Mouse (Mus musculus) embryonic fibroblast, embryonic 13.5 days (primary cell): ENCODE results near the gene Aldh3b3. TPM values are rescaled to one million over a fixed set of nuclear protein-coding genes. Genes with fewer than 3 reads are reported as not detected.
A peak's percentile ranks its signal among the peaks of the same experiment; 100 is the strongest.

Experiments
- H3K27ac ChIP-seq: 2 replicates; pipeline ENCODE4 v1.5.1; 2012; ENCODE audit warnings: low read length, control low read depth, inconsistent platforms; ENCODE audit not compliant: insufficient read depth
- H3K4me1 ChIP-seq: 2 replicates; pipeline ENCODE4 v1.6.1; 2011; ENCODE audit warnings: low read length; ENCODE audit not compliant: control insufficient read depth, insufficient read depth
- H3K4me3 ChIP-seq: 2 replicates; pipeline ENCODE4 v1.5.1; 2011; ENCODE audit warnings: mild to moderate bottlenecking, control low read depth, low read length; ENCODE audit not compliant: insufficient read depth
- CTCF ChIP-seq: IDR thresholded peaks from 2 replicates; pipeline ENCODE4 v1.5.1; 2011; ENCODE audit warnings: mild to moderate bottlenecking, control low read depth, low read length, moderate library complexity, borderline replicate concordance; ENCODE audit not compliant: insufficient read depth
- POLR2A ChIP-seq: IDR thresholded peaks from 2 replicates; pipeline ENCODE4 v1.6.1; 2011; ENCODE audit warnings: low read depth, mild to moderate bottlenecking, control low read depth, low read length, moderate library complexity
- polyA plus RNA-seq: library from polyadenylated mRNA; stranded (reverse); fragments of >200 nt; gene quantifications from 2 replicates; pipeline ENCODE4 v1.2.4, GENCODE M21; 2011; ENCODE audit warnings: low read depth; ENCODE audit not compliant: missing spikeins, insufficient read length

Aldh3b3 gene
- polyA plus RNA-seq, 1 experiment = not detected

- Histone ChIP-seq H3K27ac (no peak overlapping the region), H3K4me1 (peaks cover 14% of the 10 kb centered on the region), H3K4me3 (no peak overlapping the region)
- TF ChIP-seq POLR2A (no peak), CTCF (no peak)
Measured at GRCm38 (mm10) chr19:3931716-3932115, 26.7 kb upstream of the Aldh3b3 start.

- H3K4me1 ChIP-seq = peaks cover under 1% of the 10 kb centered on the region; the same call in 1 of the 2 replicates
- H3K4me3 ChIP-seq = peak within 1 kb of the TSS; percentile 40
- no peak within 1 kb of the TSS for H3K27ac ChIP-seq
- TF ChIP-seq POLR2A (peak; percentile 67), CTCF (no peak)
Measured at GRCm38 (mm10) chr19:3935032-3935895, 23.2 kb upstream of the Aldh3b3 start, which contains the start of gene Unc93b1. Gene Unc93b1 (plus strand): TSS chr19:3935186.

DNA sequence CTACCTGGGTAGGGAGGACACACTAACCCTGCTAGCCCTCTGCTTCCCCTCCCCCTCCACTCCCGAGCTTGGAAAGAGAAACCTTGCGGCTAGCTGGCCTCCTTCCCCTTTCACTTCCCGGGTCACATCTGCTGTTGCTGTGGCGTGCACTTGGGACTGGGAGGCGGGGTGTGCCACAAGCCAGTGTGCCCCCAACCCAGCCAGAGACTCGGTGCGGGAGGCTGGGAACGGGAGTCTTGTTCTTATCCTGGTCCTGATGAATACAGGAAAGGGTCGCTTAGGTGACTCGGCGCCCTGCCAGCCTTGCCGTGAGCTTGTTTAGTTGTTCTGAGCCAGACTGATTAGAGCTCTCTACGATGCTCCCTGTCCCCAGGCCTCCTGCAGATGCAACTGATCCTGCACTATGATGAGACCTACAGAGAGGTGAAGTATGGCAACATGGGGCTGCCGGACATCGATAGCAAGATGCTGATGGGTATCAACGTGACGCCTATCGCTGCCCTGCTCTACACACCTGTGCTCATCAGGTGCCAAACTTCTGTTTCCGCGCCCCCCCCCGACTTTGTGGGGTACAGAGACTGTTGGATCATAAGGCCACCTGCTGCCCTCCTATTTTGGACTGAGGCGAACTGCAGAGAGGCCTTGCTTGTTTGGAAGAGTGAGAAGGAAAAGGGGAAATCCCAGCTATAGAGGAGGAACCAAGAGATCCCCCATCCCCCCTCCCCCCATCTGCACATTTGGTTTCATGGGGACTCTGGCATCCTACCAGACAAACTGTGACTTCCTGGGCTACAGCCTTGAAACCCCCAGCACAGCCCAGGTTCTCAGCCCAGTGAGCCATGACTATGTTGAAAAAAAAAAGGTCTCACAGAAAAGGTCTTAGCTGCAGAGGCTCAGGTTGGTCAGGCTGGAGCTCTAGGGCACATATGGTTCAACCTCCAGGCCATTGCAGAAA lies 22.3 kb upstream of the Aldh3b3 start:
- Histone ChIP-seq H3K4me3 (peak overlapping the region; percentile 40), H3K4me1 (no peaks in the 10 kb centered on the region), H3K27ac (no peak overlapping the region)
- TF ChIP-seq CTCF (no peak), POLR2A (0 out of 2 replicates have a peak, but pooled peaks have one; percentile 43)

DNA sequence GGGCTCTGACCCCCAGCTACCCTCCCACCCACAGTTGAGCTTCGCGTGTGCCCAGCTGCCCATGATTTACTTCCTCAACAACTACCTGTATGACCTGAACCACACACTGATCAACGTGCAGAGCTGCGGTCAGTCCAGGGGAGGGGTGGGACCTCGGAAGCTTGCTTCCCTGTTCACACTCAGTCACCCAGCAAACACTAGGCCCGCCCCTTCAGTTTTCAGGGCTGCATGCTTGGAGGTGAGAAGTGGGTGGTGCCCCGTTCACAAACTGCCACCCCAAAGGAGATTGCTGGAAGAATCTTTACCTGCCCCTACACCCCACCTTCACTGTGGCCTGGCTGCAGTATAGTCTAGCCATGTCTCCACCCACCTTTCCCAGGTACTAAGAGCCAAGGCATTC lies 16.1 kb upstream of the Aldh3b3 start:
- TF ChIP-seq POLR2A = no peak
- TF ChIP-seq CTCF = no peak
- H3K4me1 ChIP-seq = no peaks in the 10 kb centered on the region
- H3K27ac ChIP-seq = no peak overlapping the region
- H3K4me3 ChIP-seq = no peak overlapping the region

- Histone ChIP-seq H3K4me1 (no peaks in the 10 kb centered on the region), H3K27ac (no peak overlapping the region), H3K4me3 (no peak overlapping the region)
- no peak for TF ChIP-seq CTCF
- TF ChIP-seq POLR2A = no peak
Measured at GRCm38 (mm10) chr19:3942986-3943735, 15.3 kb upstream of the Aldh3b3 start.

- H3K4me3 ChIP-seq = no peak overlapping the region
Measured at GRCm38 (mm10) chr19:3945872-3946564, 12.4 kb upstream of the Aldh3b3 start.

DNA sequence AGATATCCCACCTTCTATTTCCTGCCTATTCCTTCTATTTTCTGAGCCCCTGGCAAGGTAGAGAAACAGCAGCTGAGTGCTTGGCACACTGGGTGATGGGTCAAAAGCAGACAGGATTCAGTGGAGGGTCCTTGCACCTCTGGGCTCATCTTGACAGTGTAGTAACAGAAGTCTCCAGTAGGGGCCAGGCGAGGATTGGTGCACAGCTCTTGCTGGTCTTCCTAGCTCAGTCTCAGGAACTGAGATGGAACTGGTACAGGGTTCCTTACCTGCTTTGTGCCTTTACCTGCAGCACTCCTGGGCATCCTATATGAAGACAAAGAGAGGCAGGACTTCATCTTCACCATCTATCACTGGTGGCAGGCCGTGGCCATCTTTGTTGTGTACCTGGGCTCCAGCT lies 11.7 kb upstream of the Aldh3b3 start:
- Histone ChIP-seq H3K4me1 (no peaks in the 10 kb centered on the region), H3K27ac (no peak overlapping the region), H3K4me3 (no peak overlapping the region)
- TF ChIP-seq CTCF (peak; percentile 78; the same call in 1 of the 2 replicates), POLR2A (no peak)

More at GRCm38 (mm10) chr19:3945872-3946564, 12.4 kb upstream of the Aldh3b3 start:
- TF ChIP-seq POLR2A = no peak
- TF ChIP-seq CTCF = no peak
- Histone ChIP-seq H3K27ac (no peak overlapping the region), H3K4me1 (no peaks in the 10 kb centered on the region)

GRCm38 (mm10) chr19:3947813-3948212 lies 10.6 kb upstream of the Aldh3b3 start:
- TF ChIP-seq POLR2A (no peak), CTCF (no peak)
- Histone ChIP-seq H3K4me1 (no peaks in the 10 kb centered on the region), H3K4me3 (no peak overlapping the region), H3K27ac (no peak overlapping the region)

DNA sequence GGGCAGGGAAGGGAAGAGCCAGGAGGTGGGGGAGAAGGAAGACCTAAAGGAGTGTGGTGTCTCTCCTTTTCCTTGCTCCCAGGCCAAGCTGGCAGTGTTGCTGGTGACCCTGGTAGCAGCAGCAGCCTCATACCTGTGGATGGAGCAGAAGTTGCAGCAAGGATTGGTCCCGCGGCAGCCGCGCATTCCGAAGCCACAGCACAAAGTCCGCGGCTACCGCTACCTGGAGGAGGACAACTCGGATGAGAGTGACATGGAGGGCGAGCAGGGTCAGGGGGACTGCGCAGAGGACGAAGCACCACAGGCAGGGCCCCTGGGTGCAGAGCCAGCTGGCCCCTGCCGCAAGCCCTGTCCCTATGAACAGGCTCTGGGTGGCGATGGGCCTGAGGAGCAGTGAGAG lies 9.9 kb upstream of the Aldh3b3 start:
- no peak overlapping the region for H3K4me3 ChIP-seq
- TF ChIP-seq POLR2A = no peak
- no peak for TF ChIP-seq CTCF
- no peak overlapping the region for H3K27ac ChIP-seq
- no peaks in the 10 kb centered on the region for H3K4me1 ChIP-seq
